Comparison of ENCODE assay signal across 8 mouse cellular contexts in genomic region chr2:146612522-146613288, GRCm38 (mm10).
DNase-seq lines count a peak whose midpoint lies in the region; ATAC-seq and TF ChIP-seq lines count a peak whose summit lies in the region.

No protein-coding gene starts in this region.

- TF ChIP-seq POLR2A in bone marrow macrophage, adult 2 months (IDR thresholded peaks at IDR 0.05; ENCODE audit: borderline replicate concordance, low read depth, low read length): no peak

- peak; percentile 14 for DNase-seq in cerebellum, adult 11 months
- peak; percentile 82 for DNase-seq in hindbrain, embryonic 11.5 days (ENCODE audit: low spot score)
- DNase-seq in limb, embryonic 10.5 days (ENCODE audit: low spot score): peak; percentile 88
- peak; percentile 74 for DNase-seq in midbrain, embryonic 10.5 days (ENCODE audit: low spot score)
- DNase-seq in spleen, adult 12 weeks (ENCODE audit: low spot score): peak; percentile 21

- H3K4me1 ChIP-seq in bone marrow macrophage, adult 2 months (ENCODE audit: control insufficient read depth, insufficient read depth, low read length): 0 out of 2 replicates have a peak, but pooled peaks cover 3% of the 10 kb centered on the region
- H3K4me1 ChIP-seq in hindbrain, embryonic 11.5 days (replicated peaks; ENCODE audit: control insufficient read depth, insufficient read depth, low read length): no peaks in the 10 kb centered on the region
- peaks cover 10% of the 10 kb centered on the region for H3K4me1 ChIP-seq in limb, embryonic 10.5 days
- H3K4me1 ChIP-seq in midbrain, embryonic 10.5 days: peaks cover 9% of the 10 kb centered on the region

- ATAC-seq in cerebellum, adult (ENCODE audit: insufficient number of reproducible peaks, low FRiP score, low TSS enrichment): no peak
- ATAC-seq in erythroblast, adult 5-6 weeks (replicated peaks; ENCODE audit: low FRiP score, poor library complexity, severe bottlenecking): 0 out of 2 replicates have a peak, but pooled peaks have one; percentile 32
- ATAC-seq in hindbrain, embryonic 11.5 days (ENCODE audit: low FRiP score): peak; percentile 22; the same call in 1 of the 2 replicates

- WGBS in hindbrain, embryonic 11.5 days: 8% methylated on average over 20 of the region's 20 CpGs
- WGBS in limb, embryonic 10.5 days: 10% methylated on average over 20 of the region's 20 CpGs
- WGBS in midbrain, embryonic 10.5 days: 9% methylated on average over 20 of the region's 20 CpGs

- H3K4me2 ChIP-seq in hindbrain, embryonic 11.5 days (replicated peaks; ENCODE audit: low read depth, low read length): peak overlapping the region; percentile 42

- no peak overlapping the region for H3K27ac ChIP-seq in bone marrow macrophage, adult 2 months (ENCODE audit: insufficient read depth, low read depth, low read length)
- H3K27ac ChIP-seq in hindbrain, embryonic 11.5 days (ENCODE audit: low read depth, low read length): no peak overlapping the region
- H3K27ac ChIP-seq in limb, embryonic 10.5 days: no peak overlapping the region
- H3K27ac ChIP-seq in midbrain, embryonic 10.5 days (replicated peaks): peak overlapping the region; percentile 70; the same call in 1 of the 2 replicates

- no peaks in the 10 kb centered on the region for H3K9me3 ChIP-seq in hindbrain, embryonic 11.5 days (ENCODE audit: control insufficient read depth, low read length)
- no peaks in the 10 kb centered on the region for H3K9me3 ChIP-seq in limb, embryonic 10.5 days (replicated peaks)
- no peaks in the 10 kb centered on the region for H3K9me3 ChIP-seq in midbrain, embryonic 10.5 days (replicated peaks)

- no peaks in the 10 kb centered on the region for H3K27me3 ChIP-seq in hindbrain, embryonic 11.5 days (ENCODE audit: control insufficient read depth, insufficient read depth, low read length)
- H3K27me3 ChIP-seq in limb, embryonic 10.5 days (ENCODE audit: low read depth, poor library complexity, severe bottlenecking): no peaks in the 10 kb centered on the region
- H3K27me3 ChIP-seq in midbrain, embryonic 10.5 days (ENCODE audit: low read depth, poor library complexity, severe bottlenecking): peaks cover 8% of the 10 kb centered on the region; the same call in 1 of the 2 replicates

- no peak overlapping the region for H3K4me3 ChIP-seq in bone marrow macrophage, adult 2 months (ENCODE audit: insufficient read depth, low read length)
- no peak overlapping the region for H3K4me3 ChIP-seq in hindbrain, embryonic 11.5 days (ENCODE audit: low read depth, low read length)
- peak overlapping the region; percentile 44 for H3K4me3 ChIP-seq in limb, embryonic 10.5 days
- H3K4me3 ChIP-seq in midbrain, embryonic 10.5 days: peak overlapping the region; percentile 45

- H3K36me3 ChIP-seq in hindbrain, embryonic 11.5 days (ENCODE audit: control insufficient read depth, insufficient read depth, low read length): no peaks in the 10 kb centered on the region
- H3K36me3 ChIP-seq in limb, embryonic 10.5 days: no peaks in the 10 kb centered on the region
- H3K36me3 ChIP-seq in midbrain, embryonic 10.5 days: no peaks in the 10 kb centered on the region

- no peak overlapping the region for H3K9ac ChIP-seq in hindbrain, embryonic 11.5 days (ENCODE audit: low read depth, low read length)

- TF ChIP-seq CTCF in bone marrow macrophage, adult 2 months (IDR thresholded peaks at IDR 0.05; ENCODE audit: low read depth, low read length): peak; percentile 95

Comparison
In these comparisons a context has a peak if more than half of its experiments do, and no peak if none do; other contexts are left out.
1. DNase-seq: peak in every context shown above with its lines; median percentile 88 in limb, embryonic 10.5 days; 82 in hindbrain, embryonic 11.5 days; 74 in midbrain, embryonic 10.5 days; 21 in spleen, adult 12 weeks; 14 in cerebellum, adult 11 months.
2. H3K4me3 ChIP-seq: peak in limb, embryonic 10.5 days (single experiment) and midbrain, embryonic 10.5 days (single experiment); none in bone marrow macrophage, adult 2 months (single experiment) and hindbrain, embryonic 11.5 days (single experiment).